Mouse (Mus musculus): ENCODE results near the gene Pmis2. TPM values are rescaled to one million over a fixed set of nuclear protein-coding genes. Genes with fewer than 3 reads are reported as not detected.

The Pmis2 gene
- polyA plus RNA-seq, 1 experiment from 2014 or later: not detected

DNA sequence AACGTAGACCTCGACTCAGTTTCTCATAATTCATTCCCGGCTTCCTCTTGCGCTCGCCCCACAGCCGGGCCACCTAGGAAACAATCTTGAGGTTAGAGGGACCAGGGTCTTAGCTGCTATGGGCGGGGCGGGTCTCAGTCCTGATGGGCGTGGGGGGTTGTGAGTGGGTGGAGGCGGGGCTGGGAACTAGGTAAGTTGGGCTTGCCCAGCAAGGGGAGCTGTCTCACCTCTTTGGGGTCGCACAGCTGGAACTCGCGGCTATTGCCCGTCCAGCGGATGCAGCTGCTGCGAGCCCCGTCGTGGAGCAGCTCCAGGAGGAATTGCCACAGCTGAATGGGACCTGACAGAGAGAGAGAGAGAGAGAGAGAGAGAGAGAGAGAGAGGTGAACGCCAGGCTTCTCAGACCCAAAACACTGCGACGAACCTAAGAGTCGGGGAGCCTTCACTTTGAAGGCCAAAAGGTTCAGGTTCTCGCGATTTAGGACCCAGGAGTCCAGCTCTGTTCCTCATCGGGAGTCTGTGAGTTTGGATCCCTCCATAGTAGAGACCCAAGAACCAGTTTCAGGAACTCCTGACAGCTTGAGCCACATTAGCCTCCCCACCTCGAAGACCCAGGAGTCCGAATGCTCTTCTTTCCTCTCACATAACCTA is 37.5 kb downstream of the Pmis2 start:
- peaks cover 64% of the 10 kb centered on the region for H3K27me3 ChIP-seq
- H3K4me3 ChIP-seq (replicated peaks): peak overlapping the region; percentile 29
- no peaks in the 10 kb centered on the region for H3K9me3 ChIP-seq
- H3K27ac ChIP-seq: no peak overlapping the region
- WGBS: 4% methylated on average over 27 of the region's 27 CpGs
- no peak for ATAC-seq (ENCODE audit: insufficient number of reproducible peaks, insufficient read depth, low FRiP score, low TSS enrichment, low read depth)
- peaks cover 16% of the 10 kb centered on the region for H3K4me1 ChIP-seq (replicated peaks)
- H3K4me2 ChIP-seq: peak overlapping the region; percentile 45
- no peak overlapping the region; the same call in 1 of the 2 replicates for H3K9ac ChIP-seq (replicated peaks)
- no peaks in the 10 kb centered on the region for H3K36me3 ChIP-seq

DNA sequence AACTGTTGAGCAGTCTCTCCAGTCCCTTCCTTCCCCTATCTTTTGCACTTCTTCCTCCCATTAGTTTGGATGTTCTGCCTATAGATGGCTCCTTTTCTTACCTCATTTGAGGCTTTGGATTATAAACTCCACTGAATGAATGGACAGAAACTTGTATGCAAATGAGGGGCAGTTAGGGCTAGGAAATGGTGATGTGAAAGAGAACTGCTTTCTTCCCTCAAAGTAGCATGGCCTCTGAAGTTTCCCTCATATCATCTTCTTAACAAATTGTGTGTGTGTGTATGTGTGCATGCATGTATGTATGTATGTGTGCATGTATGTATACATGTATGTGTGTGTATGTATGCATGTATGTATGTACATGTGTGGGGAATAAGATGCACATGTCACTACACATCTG is 42.4 kb downstream of the Pmis2 start:
- H3K27me3 ChIP-seq: peaks cover 40% of the 10 kb centered on the region
- H3K4me1 ChIP-seq (replicated peaks): peaks cover 10% of the 10 kb centered on the region
- no peak overlapping the region for H3K4me2 ChIP-seq
- H3K36me3 ChIP-seq: peaks cover 5% of the 10 kb centered on the region; the same call in 1 of the 2 replicates
- H3K27ac ChIP-seq: no peak overlapping the region
- no peak for ATAC-seq (ENCODE audit: insufficient number of reproducible peaks, insufficient read depth, low FRiP score, low TSS enrichment, low read depth)
- H3K4me3 ChIP-seq (replicated peaks): no peak overlapping the region
- no peaks in the 10 kb centered on the region for H3K9me3 ChIP-seq
- H3K9ac ChIP-seq (replicated peaks): no peak overlapping the region

DNA sequence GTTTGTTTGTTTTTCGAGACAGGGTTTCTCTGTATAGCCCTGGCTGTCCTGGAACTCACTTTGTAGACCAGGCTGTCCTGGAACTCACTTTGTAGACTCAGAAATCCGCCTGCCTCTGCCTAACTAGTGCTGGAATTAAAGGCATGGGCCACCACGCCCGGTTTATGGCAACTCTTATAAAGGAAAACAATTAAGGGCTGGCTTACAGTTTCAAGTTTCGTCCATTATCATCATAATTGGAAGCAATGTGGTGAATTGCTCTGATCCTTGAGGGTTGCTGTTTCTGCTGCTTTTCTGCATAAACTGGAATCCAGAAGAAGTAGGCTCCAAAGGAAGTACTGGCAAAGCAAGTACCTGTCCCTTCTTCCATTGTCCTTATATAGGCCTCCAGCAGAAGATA is 44.8 kb downstream of the Pmis2 start:
- Histone ChIP-seq H3K4me1 (replicated peaks) (peaks cover 10% of the 10 kb centered on the region), H3K4me2 (no peak overlapping the region), H3K9me3 (no peaks in the 10 kb centered on the region), H3K27ac (no peak overlapping the region), H3K9ac (replicated peaks) (no peak overlapping the region), H3K27me3 (peaks cover 17% of the 10 kb centered on the region), H3K4me3 (replicated peaks) (no peak overlapping the region), H3K36me3 (peaks cover 29% of the 10 kb centered on the region)
- WGBS: 87% methylated on average over 5 of the region's 5 CpGs
- no peak for ATAC-seq (ENCODE audit: insufficient number of reproducible peaks, insufficient read depth, low FRiP score, low TSS enrichment, low read depth)

DNA sequence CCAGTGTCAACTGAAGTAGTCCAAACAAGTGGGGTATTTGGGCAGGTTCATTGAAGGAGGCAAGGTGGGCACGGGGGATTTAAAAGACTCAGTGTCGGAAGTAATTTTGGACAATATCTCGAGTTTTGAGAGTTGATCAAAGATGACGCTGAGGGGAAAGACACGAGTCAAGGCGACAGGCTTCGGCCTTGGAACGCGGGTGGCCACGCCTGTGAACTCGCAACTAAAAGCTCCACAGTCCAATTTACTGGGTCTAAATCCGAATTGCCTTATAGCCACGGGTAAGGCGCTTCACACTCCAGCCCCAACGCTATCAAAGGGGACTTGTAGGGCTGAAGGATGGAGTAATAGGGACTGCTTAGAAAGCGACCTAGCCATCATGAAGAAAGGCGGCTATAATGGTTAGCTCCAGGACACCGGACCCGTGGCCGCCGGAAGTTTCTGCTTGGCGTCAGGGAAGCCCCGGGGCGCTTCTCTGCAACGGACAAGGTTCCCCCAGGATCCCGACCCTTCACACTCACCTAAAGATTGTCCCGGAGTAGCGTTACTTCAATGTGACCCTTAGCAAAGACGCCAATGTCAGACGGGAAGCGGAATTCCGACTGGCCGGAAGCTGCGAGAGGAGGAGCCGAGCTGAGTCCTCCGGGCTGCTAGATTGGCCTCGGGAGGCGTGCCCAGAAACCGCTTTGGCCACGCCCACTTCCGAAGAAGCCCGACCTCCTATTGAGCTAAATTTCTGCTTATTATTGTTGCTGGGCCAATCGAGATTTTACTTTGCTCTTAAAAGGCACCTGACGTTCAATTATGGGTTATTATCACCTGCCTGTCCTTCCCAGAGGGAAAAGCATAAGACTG is 45.6 kb downstream of the Pmis2 start, which contains the start of gene Cox6b1:
TSS of gene Cox6b1 (minus strand) at position 622 of the 855 bp plus-strand sequence.
- peak within 1 kb of the TSS; percentile 82 for H3K9ac ChIP-seq (replicated peaks)
- H3K27ac ChIP-seq: no peak within 1 kb of the TSS
- peaks cover 36% of the 10 kb centered on the region for H3K36me3 ChIP-seq
- no peaks in the 10 kb centered on the region for H3K9me3 ChIP-seq
- WGBS: 2% methylated on average over 44 of the region's 44 CpGs
- H3K27me3 ChIP-seq: peaks cover 10% of the 10 kb centered on the region; the same call in 1 of the 2 replicates
- ATAC-seq (ENCODE audit: insufficient number of reproducible peaks, insufficient read depth, low FRiP score, low TSS enrichment, low read depth): peak; percentile 90
- peak within 1 kb of the TSS; percentile 79 for H3K4me3 ChIP-seq (replicated peaks)
- peaks cover 10% of the 10 kb centered on the region for H3K4me1 ChIP-seq (replicated peaks)
- H3K4me2 ChIP-seq: peak within 1 kb of the TSS; percentile 95

Other genes with a start within 250 kb of the Pmis2 start
- gene Nfkbid, start 249.9 kb downstream of the Pmis2 start, polyA plus RNA-seq (2016; fragmentation: Nextera tagmentation; extraction: Ambion mirVana): 1.2 and 1.3 TPM in 2 replicates
- 32.5 and 33.9 TPM in 2 replicates for gene Aplp1, start 226.1 kb downstream of the Pmis2 start, polyA plus RNA-seq (2016; fragmentation: Nextera tagmentation; extraction: Ambion mirVana)
- gene Kirrel2, start 213.9 kb downstream of the Pmis2 start, polyA plus RNA-seq (2016; fragmentation: Nextera tagmentation; extraction: Ambion mirVana): 0.29 and 0.65 TPM in 2 replicates
- gene Nphs1, start 213.3 kb downstream of the Pmis2 start, polyA plus RNA-seq (2016; fragmentation: Nextera tagmentation; extraction: Ambion mirVana): 0.10 TPM in 1 of 2 replicates, not detected in the other
- not detected in 2 replicates for gene Prodh2, start 178.0 kb downstream of the Pmis2 start, polyA plus RNA-seq (2016; fragmentation: Nextera tagmentation; extraction: Ambion mirVana)
- gene Arhgap33, start 136.5 kb downstream of the Pmis2 start, polyA plus RNA-seq (2016; fragmentation: Nextera tagmentation; extraction: Ambion mirVana): 15.1 and 17.7 TPM in 2 replicates
- 9.5 and 10.9 TPM in 2 replicates for gene Hspb6, start 119.4 kb downstream of the Pmis2 start, polyA plus RNA-seq (2016; fragmentation: Nextera tagmentation; extraction: Ambion mirVana)
- gene Proser3, start 119.3 kb downstream of the Pmis2 start, polyA plus RNA-seq (2016; fragmentation: Nextera tagmentation; extraction: Ambion mirVana): 15.3 and 16.0 TPM in 2 replicates
- gene Lin37, start 111.8 kb downstream of the Pmis2 start, polyA plus RNA-seq (2016; fragmentation: Nextera tagmentation; extraction: Ambion mirVana): 45.4 and 51.5 TPM in 2 replicates
- 87.8 and 89.9 TPM in 2 replicates for gene U2af1l4, start 108.3 kb downstream of the Pmis2 start, polyA plus RNA-seq (2016; fragmentation: Nextera tagmentation; extraction: Ambion mirVana)
- 16.3 and 18.5 TPM in 2 replicates for gene Gm49396, start 108.3 kb downstream of the Pmis2 start, polyA plus RNA-seq (2016; fragmentation: Nextera tagmentation; extraction: Ambion mirVana)
- 136 TPM in 2 replicates for gene Psenen, start 108.0 kb downstream of the Pmis2 start, polyA plus RNA-seq (2016; fragmentation: Nextera tagmentation; extraction: Ambion mirVana)
- 3.2 and 4.1 TPM in 2 replicates for gene Igflr1, start 106.2 kb downstream of the Pmis2 start, polyA plus RNA-seq (2016; fragmentation: Nextera tagmentation; extraction: Ambion mirVana)
- 11.0 and 12.1 TPM in 2 replicates for gene Kmt2b, start 82.9 kb downstream of the Pmis2 start, polyA plus RNA-seq (2016; fragmentation: Nextera tagmentation; extraction: Ambion mirVana)
- 0.25 and 0.38 TPM in 2 replicates for gene Zbtb32, start 72.7 kb downstream of the Pmis2 start, polyA plus RNA-seq (2016; fragmentation: Nextera tagmentation; extraction: Ambion mirVana)
- gene Upk1a, start 58.8 kb downstream of the Pmis2 start, polyA plus RNA-seq (2016; fragmentation: Nextera tagmentation; extraction: Ambion mirVana): 1.4 and 2.0 TPM in 2 replicates
- 783 and 848 TPM in 2 replicates for gene Cox6b1, start 45.5 kb downstream of the Pmis2 start, polyA plus RNA-seq (2016; fragmentation: Nextera tagmentation; extraction: Ambion mirVana)
- gene Etv2, start 35.8 kb downstream of the Pmis2 start, polyA plus RNA-seq (2016; fragmentation: Nextera tagmentation; extraction: Ambion mirVana): not detected in 2 replicates
- gene Rbm42, start 21.3 kb downstream of the Pmis2 start, polyA plus RNA-seq (2016; fragmentation: Nextera tagmentation; extraction: Ambion mirVana): 150 and 155 TPM in 2 replicates
- 64.3 and 70.0 TPM in 2 replicates for gene Haus5, start 6.6 kb downstream of the Pmis2 start, polyA plus RNA-seq (2016; fragmentation: Nextera tagmentation; extraction: Ambion mirVana)
- gene 2200002J24Rik, start 27.3 kb upstream of the Pmis2 start, polyA plus RNA-seq (2016; fragmentation: Nextera tagmentation; extraction: Ambion mirVana): not detected in 2 replicates
- 0.50 and 0.60 TPM in 2 replicates for gene Atp4a, start 40.6 kb upstream of the Pmis2 start, polyA plus RNA-seq (2016; fragmentation: Nextera tagmentation; extraction: Ambion mirVana)
- gene Tmem147, start 57.9 kb upstream of the Pmis2 start, polyA plus RNA-seq (2016; fragmentation: Nextera tagmentation; extraction: Ambion mirVana): 158 and 162 TPM in 2 replicates
- 0.51 and 0.71 TPM in 2 replicates for gene Gapdhs, start 72.1 kb upstream of the Pmis2 start, polyA plus RNA-seq (2016; fragmentation: Nextera tagmentation; extraction: Ambion mirVana)
- 1.7 and 2.3 TPM in 2 replicates for gene Sbsn, start 79.9 kb upstream of the Pmis2 start, polyA plus RNA-seq (2016; fragmentation: Nextera tagmentation; extraction: Ambion mirVana)
- gene Dmkn, start 92.2 kb upstream of the Pmis2 start, polyA plus RNA-seq (2016; fragmentation: Nextera tagmentation; extraction: Ambion mirVana): not detected in 2 replicates
- not detected in 2 replicates for gene Krtdap, start 116.3 kb upstream of the Pmis2 start, polyA plus RNA-seq (2016; fragmentation: Nextera tagmentation; extraction: Ambion mirVana)
- not detected in 2 replicates for gene Ffar2, start 152.2 kb upstream of the Pmis2 start, polyA plus RNA-seq (2016; fragmentation: Nextera tagmentation; extraction: Ambion mirVana)
- not detected in 2 replicates for gene Ffar3, start 184.6 kb upstream of the Pmis2 start, polyA plus RNA-seq (2016; fragmentation: Nextera tagmentation; extraction: Ambion mirVana)
- not detected in 2 replicates for gene Ffar1, start 190.0 kb upstream of the Pmis2 start, polyA plus RNA-seq (2016; fragmentation: Nextera tagmentation; extraction: Ambion mirVana)
- 0.05 and 0.26 TPM in 2 replicates for gene Cd22, start 208.7 kb upstream of the Pmis2 start, polyA plus RNA-seq (2016; fragmentation: Nextera tagmentation; extraction: Ambion mirVana)
- 0.29 TPM in 1 of 2 replicates, not detected in the other for gene Mag, start 243.3 kb upstream of the Pmis2 start, polyA plus RNA-seq (2016; fragmentation: Nextera tagmentation; extraction: Ambion mirVana)

All from limb, embryonic 12.5 days (tissue).